ENCODE assay signal across 8 mouse cellular contexts in genomic region chr11:102406401-102406800, GRCm38 (mm10). TPM values are rescaled to one million over a fixed set of nuclear protein-coding genes. Genes with fewer than 3 reads are reported as not detected.
DNase-seq lines count a peak whose midpoint lies in the region; ATAC-seq and TF ChIP-seq lines count a peak whose summit lies in the region.

No protein-coding gene starts in this region.

- no peak for TF ChIP-seq EP300 in heart, adult 2 months (IDR thresholded peaks at IDR 0.05; ENCODE audit: insufficient read depth, low read depth, low read length)
- TF ChIP-seq EP300 in ES-Bruce4 (IDR thresholded peaks at IDR 0.05; ENCODE audit: insufficient read depth, low read depth, low read length) = no peak

- no peaks in the 10 kb centered on the region for H3K27me3 ChIP-seq in heart, adult 2 months (ENCODE audit: control insufficient read depth, insufficient read depth, low read length)
- H3K27me3 ChIP-seq in ES-Bruce4 (ENCODE audit: control insufficient read depth, insufficient read depth, low read length, poor library complexity, severe bottlenecking) = no peaks in the 10 kb centered on the region
- H3K27me3 ChIP-seq in forebrain, embryonic 15.5 days = no peaks in the 10 kb centered on the region
- H3K27me3 ChIP-seq in liver, embryonic 15.5 days = peaks cover 14% of the 10 kb centered on the region

- no peak for TF ChIP-seq POLR2A in heart, adult 2 months (IDR thresholded peaks at IDR 0.05; ENCODE audit: insufficient read depth, low read depth, low read length)
- TF ChIP-seq POLR2A in ES-Bruce4 (IDR thresholded peaks at IDR 0.05; ENCODE audit: insufficient read depth, low read length) = no peak

- H3K9ac ChIP-seq in heart, adult 2 months (ENCODE audit: low read depth, low read length) = peak overlapping the region; percentile 92
- peak overlapping the region; percentile 91 for H3K9ac ChIP-seq in ES-Bruce4 (ENCODE audit: low read depth, poor library complexity, severe bottlenecking)
- H3K9ac ChIP-seq in forebrain, embryonic 15.5 days (replicated peaks) = peak overlapping the region; percentile 89
- peak overlapping the region; percentile 99 for H3K9ac ChIP-seq in liver, embryonic 15.5 days

- no peak for TF ChIP-seq CTCF in heart, adult 2 months (IDR thresholded peaks at IDR 0.05)
- TF ChIP-seq CTCF in ES-Bruce4 (IDR thresholded peaks at IDR 0.05; ENCODE audit: low read depth, low read length) = no peak

- no peak for DNase-seq in heart, adult 2 months
- DNase-seq in heart, postnatal 25 days (ENCODE audit: low spot score) = no peak
- no peak for DNase-seq in T-cell, adult 2 months (ENCODE audit: low spot score)
- DNase-seq in frontal cortex, adult 2 months (ENCODE audit: extremely low spot score in 1 of 2, low spot score in 1 of 2) = no peak

- H3K4me1 ChIP-seq in heart, adult 2 months (ENCODE audit: control insufficient read depth, insufficient read depth, low read length) = peaks cover 3% of the 10 kb centered on the region
- H3K4me1 ChIP-seq in ES-Bruce4 (ENCODE audit: control insufficient read depth, insufficient read depth, low read length) = peaks cover 4% of the 10 kb centered on the region
- peaks cover 40% of the 10 kb centered on the region for H3K4me1 ChIP-seq in forebrain, embryonic 15.5 days
- peaks cover 72% of the 10 kb centered on the region for H3K4me1 ChIP-seq in liver, embryonic 15.5 days (replicated peaks)

- H3K4me3 ChIP-seq in heart, adult 2 months = peak overlapping the region; percentile 71
- H3K4me3 ChIP-seq in ES-Bruce4 (ENCODE audit: low read depth, low read length) = peak overlapping the region; percentile 98
- peak overlapping the region; percentile 89 for H3K4me3 ChIP-seq in forebrain, embryonic 15.5 days
- H3K4me3 ChIP-seq in liver, embryonic 15.5 days (replicated peaks) = peak overlapping the region; percentile 92

- peak overlapping the region; percentile 98 for H3K27ac ChIP-seq in heart, adult 2 months
- H3K27ac ChIP-seq in ES-Bruce4 (ENCODE audit: insufficient read depth, low read length) = peak overlapping the region; percentile 75
- no peak overlapping the region for H3K27ac ChIP-seq in forebrain, embryonic 15.5 days (replicated peaks)
- peak overlapping the region; percentile 97 for H3K27ac ChIP-seq in liver, embryonic 15.5 days (replicated peaks)

- 11% methylated on average over 3 of the region's 3 CpGs for WGBS in heart, adult 2 months
- WGBS in forebrain, embryonic 15.5 days = 11% methylated on average over 3 of the region's 3 CpGs
- 17% methylated on average over 3 of the region's 3 CpGs for WGBS in liver, embryonic 15.5 days (ENCODE audit: insufficient replicate concordance)

- no peaks in the 10 kb centered on the region for H3K79me2 ChIP-seq in heart, adult 2 months (replicated peaks; ENCODE audit: control insufficient read depth, insufficient read depth, low read length)

- no peaks in the 10 kb centered on the region for H3K9me3 ChIP-seq in ES-Bruce4 (replicated peaks; ENCODE audit: control insufficient read depth, insufficient read depth, low read length, poor library complexity, severe bottlenecking)
- H3K9me3 ChIP-seq in forebrain, embryonic 15.5 days = no peaks in the 10 kb centered on the region
- H3K9me3 ChIP-seq in liver, embryonic 15.5 days (replicated peaks) = no peaks in the 10 kb centered on the region

- ATAC-seq in forebrain, embryonic 15.5 days (replicated peaks) = no peak
- no peak for ATAC-seq in liver, embryonic 15.5 days (ENCODE audit: insufficient read depth)
- ATAC-seq in activated CD4-positive, CD25-positive, alpha-beta regulatory T cell, adult 4 months = no peak

- H3K36me3 ChIP-seq in heart, adult 2 months (ENCODE audit: control insufficient read depth, insufficient read depth, low read length) = no peaks in the 10 kb centered on the region
- H3K36me3 ChIP-seq in ES-Bruce4 (ENCODE audit: control insufficient read depth, insufficient read depth, low read length, poor library complexity, severe bottlenecking) = peaks cover 39% of the 10 kb centered on the region
- peaks cover 31% of the 10 kb centered on the region for H3K36me3 ChIP-seq in forebrain, embryonic 15.5 days
- H3K36me3 ChIP-seq in liver, embryonic 15.5 days (replicated peaks) = peaks cover 51% of the 10 kb centered on the region

- peak overlapping the region; percentile 96 for H3K4me2 ChIP-seq in forebrain, embryonic 15.5 days (replicated peaks)
- peak overlapping the region; percentile 95 for H3K4me2 ChIP-seq in liver, embryonic 15.5 days

- intact Hi-C loops in heart, adult 2 months (cut with DNase I) = no loop called here
- intact Hi-C loops in heart, postnatal 25 days (cut with DNase I) = loop anchor here (2.0 kb wide), 1 partner anchor 68 kb away; no protein-coding TSS in a partner anchor

RNA-seq across cellular contexts. Expression of gene Slc25a39, which starts 1.3 kb away (rescaled TPM):
- 100 to 1,000 TPM; 196 to 213 TPM for total RNA-seq in heart, adult 2 months (2021)
- 307 and 331 TPM in 2 replicates for polyA plus RNA-seq in heart, adult 2 months (2012; rRNA removed)
- total RNA-seq in heart, postnatal 25 days (2021) = 100 to 1,000 TPM; 163 to 175 TPM
- polyA plus RNA-seq in ES-Bruce4 (2011; ENCODE audit: insufficient read depth, insufficient read length, low read depth, missing spikeins) = 284 and 342 TPM in 2 replicates
- polyA plus RNA-seq in forebrain, embryonic 15.5 days (2015; fragmentation: Nextera tagmentation; extraction: Ambion mirVana) = 144 TPM in 2 replicates
- 451 and 525 TPM in 2 replicates for polyA plus RNA-seq in liver, embryonic 15.5 days (2015; fragmentation: Nextera tagmentation; extraction: Ambion mirVana)
- 10 to 100 TPM; 50.9 to 65.4 TPM for polyA plus RNA-seq in activated CD4-positive, CD25-positive, alpha-beta regulatory T cell, adult 4 months (2017; shearing (Covaris generic))
- 82.9 and 90.8 TPM in 2 replicates for polyA plus RNA-seq in frontal cortex, adult 2 months (2012; rRNA removed)

RNA-seq across cellular contexts. Expression of gene Rundc3a, which starts 13.2 kb away (rescaled TPM):
- under 1 TPM in 1 of 2 experiments, not detected in 1; 0.66 TPM for total RNA-seq in heart, adult 2 months (2021)
- 0.23 and 0.32 TPM in 2 replicates for polyA plus RNA-seq in heart, adult 2 months (2012; rRNA removed)
- total RNA-seq in heart, postnatal 25 days (2021) = not detected
- 7.0 and 9.5 TPM in 2 replicates for polyA plus RNA-seq in ES-Bruce4 (2011; ENCODE audit: insufficient read depth, insufficient read length, low read depth, missing spikeins)
- 149 and 150 TPM in 2 replicates for polyA plus RNA-seq in forebrain, embryonic 15.5 days (2015; fragmentation: Nextera tagmentation; extraction: Ambion mirVana)
- 2.2 and 2.4 TPM in 2 replicates for polyA plus RNA-seq in liver, embryonic 15.5 days (2015; fragmentation: Nextera tagmentation; extraction: Ambion mirVana)
- polyA plus RNA-seq in activated CD4-positive, CD25-positive, alpha-beta regulatory T cell, adult 4 months (2017; shearing (Covaris generic)) = 1 to 10 TPM; 2.4 TPM
- 538 and 540 TPM in 2 replicates for polyA plus RNA-seq in frontal cortex, adult 2 months (2012; rRNA removed)

RNA-seq across cellular contexts. Expression of gene Grn, which starts 23.7 kb away (rescaled TPM):
- 10 to 100 TPM; 83.4 to 86.9 TPM for total RNA-seq in heart, adult 2 months (2021)
- polyA plus RNA-seq in heart, adult 2 months (2012; rRNA removed) = 118 and 119 TPM in 2 replicates
- 100 to 1,000 TPM; 101 to 104 TPM for total RNA-seq in heart, postnatal 25 days (2021)
- polyA plus RNA-seq in ES-Bruce4 (2011; ENCODE audit: insufficient read depth, insufficient read length, low read depth, missing spikeins) = 68.4 and 88.3 TPM in 2 replicates
- polyA plus RNA-seq in forebrain, embryonic 15.5 days (2015; fragmentation: Nextera tagmentation; extraction: Ambion mirVana) = 61.8 and 62.0 TPM in 2 replicates
- 94.8 and 121 TPM in 2 replicates for polyA plus RNA-seq in liver, embryonic 15.5 days (2015; fragmentation: Nextera tagmentation; extraction: Ambion mirVana)
- polyA plus RNA-seq in activated CD4-positive, CD25-positive, alpha-beta regulatory T cell, adult 4 months (2017; shearing (Covaris generic)) = 10 to 100 TPM; 23.7 to 30.3 TPM
- 70.9 and 78.2 TPM in 2 replicates for polyA plus RNA-seq in frontal cortex, adult 2 months (2012; rRNA removed)

RNA-seq across cellular contexts. Expression of gene Slc4a1, which starts 40.4 kb away (rescaled TPM):
- total RNA-seq in heart, adult 2 months (2021) = 10 to 100 TPM in 1 of 2 experiments, under 1 TPM in 1; 0.42 to 10.3 TPM
- polyA plus RNA-seq in heart, adult 2 months (2012; rRNA removed) = 0.91 and 4.4 TPM in 2 replicates
- total RNA-seq in heart, postnatal 25 days (2021) = 1 to 10 TPM; 5.3 to 9.5 TPM
- 0.48 and 0.53 TPM in 2 replicates for polyA plus RNA-seq in ES-Bruce4 (2011; ENCODE audit: insufficient read depth, insufficient read length, low read depth, missing spikeins)
- 1.9 and 2.6 TPM in 2 replicates for polyA plus RNA-seq in forebrain, embryonic 15.5 days (2015; fragmentation: Nextera tagmentation; extraction: Ambion mirVana)
- polyA plus RNA-seq in liver, embryonic 15.5 days (2015; fragmentation: Nextera tagmentation; extraction: Ambion mirVana) = 1,073 and 1,204 TPM in 2 replicates
- polyA plus RNA-seq in activated CD4-positive, CD25-positive, alpha-beta regulatory T cell, adult 4 months (2017; shearing (Covaris generic)) = 1 to 10 TPM in 1 of 2 experiments, not detected in 1; 2.9 TPM
- polyA plus RNA-seq in frontal cortex, adult 2 months (2012; rRNA removed) = 0.48 and 0.60 TPM in 2 replicates

RNA-seq across cellular contexts. Expression of gene Fam171a2, which starts 41.1 kb away (rescaled TPM):
- 1 to 10 TPM; 3.8 to 3.9 TPM for total RNA-seq in heart, adult 2 months (2021)
- polyA plus RNA-seq in heart, adult 2 months (2012; rRNA removed) = 7.7 and 8.3 TPM in 2 replicates
- 1 to 10 TPM; 5.8 to 6.5 TPM for total RNA-seq in heart, postnatal 25 days (2021)
- 4.4 and 5.4 TPM in 2 replicates for polyA plus RNA-seq in ES-Bruce4 (2011; ENCODE audit: insufficient read depth, insufficient read length, low read depth, missing spikeins)
- polyA plus RNA-seq in forebrain, embryonic 15.5 days (2015; fragmentation: Nextera tagmentation; extraction: Ambion mirVana) = 22.5 and 24.3 TPM in 2 replicates
- 0.28 and 0.61 TPM in 2 replicates for polyA plus RNA-seq in liver, embryonic 15.5 days (2015; fragmentation: Nextera tagmentation; extraction: Ambion mirVana)
- not detected for polyA plus RNA-seq in activated CD4-positive, CD25-positive, alpha-beta regulatory T cell, adult 4 months (2017; shearing (Covaris generic))
- 69.6 and 70.0 TPM in 2 replicates for polyA plus RNA-seq in frontal cortex, adult 2 months (2012; rRNA removed)

Comparison
In these comparisons a context has a peak if more than half of its experiments do, and no peak if none do; other contexts are left out.
1. RNA of gene Rundc3a, which starts 13.2 kb away (polyA plus RNA-seq): 538 to 540 TPM in frontal cortex, adult 2 months and 149 to 150 TPM in forebrain, embryonic 15.5 days; 7.0 to 9.5 TPM in ES-Bruce4, 2.4 TPM in activated CD4-positive, CD25-positive, alpha-beta regulatory T cell, adult 4 months, 2.2 to 2.4 TPM in liver, embryonic 15.5 days and 0.23 to 0.32 TPM in heart, adult 2 months; every median in the first group is over 10 times any median in the second.
2. Peak in every context shown above with its lines, with median percentiles within 50 percentile points of each other: H3K4me3 ChIP-seq and H3K9ac ChIP-seq.